Mouse (Mus musculus) MN1 (cell line): ENCODE results near the gene Rmi2.
A peak's percentile ranks its signal among the peaks of the same experiment; 100 is the strongest.
"Not testable (repeated sequence)": the region's sequence is repeated elsewhere in the genome, so short reads cannot be mapped to it uniquely, and the experiment has no call there.

Source experiments
- DNase-seq: peaks from one replicate; pipeline ENCODE4 v3.0.0-alpha.2; 2016; ENCODE audit warnings: low spot score

The Rmi2 gene

GRCm38 (mm10) chr16:10827766-10828460, 6.9 kb upstream of the Rmi2 start:
- no peak for DNase-seq

- DNase-seq, result no peak
Observed at GRCm38 (mm10) chr16:10828461-10828805, 6.4 kb upstream of the Rmi2 start.

- DNase-seq, result no peak
Observed at GRCm38 (mm10) chr16:10834542-10834910, 333 bp upstream of the Rmi2 start.

GRCm38 (mm10) chr16:10836388-10836787, 1.5 kb downstream of the Rmi2 start:
- DNase-seq, result no peak

GRCm38 (mm10) chr16:10837250-10837649, 2.4 kb downstream of the Rmi2 start:
- peak; percentile 34 for DNase-seq

GRCm38 (mm10) chr16:10837903-10838302, 3.0 kb downstream of the Rmi2 start:
- no peak for DNase-seq

- peak; percentile 66 for DNase-seq
Observed at GRCm38 (mm10) chr16:10838487-10839245, 3.8 kb downstream of the Rmi2 start.

- DNase-seq, result no peak
Observed at GRCm38 (mm10) chr16:10840018-10840417, 5.2 kb downstream of the Rmi2 start.

GRCm38 (mm10) chr16:10842282-10842855, 7.5 kb downstream of the Rmi2 start:
- peak; percentile 20 for DNase-seq

- DNase-seq, result peak; percentile 25
Observed at GRCm38 (mm10) chr16:10843486-10844318, 8.8 kb downstream of the Rmi2 start.

GRCm38 (mm10) chr16:10844319-10844670, 9.4 kb downstream of the Rmi2 start:
- DNase-seq, result no peak

- no peak for DNase-seq
Observed at GRCm38 (mm10) chr16:10845952-10846351, 11.1 kb downstream of the Rmi2 start.

GRCm38 (mm10) chr16:10846503-10846902, 11.6 kb downstream of the Rmi2 start:
- peak; percentile 74 for DNase-seq

- DNase-seq, result no peak
Observed at GRCm38 (mm10) chr16:10849965-10850861, 15.4 kb downstream of the Rmi2 start.

GRCm38 (mm10) chr16:10850905-10851304, 16.0 kb downstream of the Rmi2 start:
- no peak for DNase-seq

- DNase-seq, result not testable (repeated sequence)
Observed at GRCm38 (mm10) chr16:10852216-10852615, 17.4 kb downstream of the Rmi2 start.

GRCm38 (mm10) chr16:10859726-10860245, 24.9 kb downstream of the Rmi2 start:
- no peak for DNase-seq

- no peak for DNase-seq
Observed at GRCm38 (mm10) chr16:10861408-10861807, 26.5 kb downstream of the Rmi2 start.

- DNase-seq, result no peak
Observed at GRCm38 (mm10) chr16:10864833-10865591, 30.2 kb downstream of the Rmi2 start.

GRCm38 (mm10) chr16:10865592-10865987, 30.7 kb downstream of the Rmi2 start:
- DNase-seq, result no peak
